Mouse (Mus musculus) gastrocnemius, postnatal 4 days (tissue): ENCODE measurements around the gene Olfr1061. TPM values are rescaled to one million over a fixed set of nuclear protein-coding genes. Genes with fewer than 3 reads are reported as not detected.
"Not testable (repeated sequence)": the region's sequence is repeated elsewhere in the genome, so short reads cannot be mapped to it uniquely, and the experiment has no call there.

Experiments used
- DNase-seq, 2 experiments: peaks; one replicate each; pipeline ENCODE4 v3.0.0; 2021 to 2022; ENCODE audit warnings: low spot score in 2 of 2, mixed read lengths in 2 of 2
- long read RNA-seq, 2 experiments: library from polyadenylated mRNA; stranded (forward); transcript quantifications; one replicate each; pipeline ENCODE4 v2.0.0; 2021
- total RNA-seq, 2 experiments: library from RNA; stranded (reverse); gene quantifications; 2 replicates each; pipeline ENCODE4 v1.2.3; 2021

The Olfr1061 gene
- not detected for total RNA-seq
- long read RNA-seq, experiment 1: 0 reads
- long read RNA-seq, experiment 2: 0 reads

DNA sequence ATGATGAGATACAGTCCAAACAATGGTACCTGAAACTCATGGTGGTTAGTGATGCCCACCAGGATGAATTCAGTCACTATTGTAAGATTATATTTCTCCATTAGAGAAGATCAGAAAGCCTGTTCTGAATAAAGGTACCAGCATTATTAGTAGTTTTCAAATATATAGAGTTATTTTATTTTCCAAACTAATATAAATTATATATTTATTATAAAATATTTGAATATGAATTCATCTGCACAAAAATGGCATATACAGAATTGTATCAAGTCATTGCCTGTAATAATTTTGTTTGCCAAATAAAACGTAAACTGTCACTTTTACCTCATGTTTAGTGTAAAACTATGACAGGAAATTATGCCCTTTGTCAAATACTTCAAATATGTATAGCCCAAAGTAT is at the start of gene Olfr1061:
TSS of gene Olfr1061 (minus strand) at position 101 of the 400 bp plus-strand sequence.
- no peak for DNase-seq

DNA sequence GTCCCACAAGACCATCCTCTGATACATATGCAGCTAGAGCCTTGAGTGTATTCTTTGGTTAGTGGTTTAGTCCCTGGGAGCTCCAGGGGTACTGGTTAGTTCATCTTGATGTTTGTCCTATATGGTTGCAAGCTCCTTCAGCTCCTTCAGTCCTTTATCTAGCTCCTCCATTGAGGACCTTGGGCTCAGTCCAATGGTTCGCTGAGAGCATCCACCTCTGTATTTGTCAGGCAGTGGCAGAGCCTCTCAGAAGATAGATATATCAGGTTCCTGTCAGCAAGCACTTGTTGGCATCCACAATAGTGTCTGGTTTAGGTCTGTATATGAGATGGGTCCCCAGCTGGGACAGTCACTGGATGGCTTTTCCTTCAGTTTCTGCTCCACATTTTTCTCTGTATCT is 46.6 kb upstream of the Olfr1061 start:
- DNase-seq: no peak

DNA sequence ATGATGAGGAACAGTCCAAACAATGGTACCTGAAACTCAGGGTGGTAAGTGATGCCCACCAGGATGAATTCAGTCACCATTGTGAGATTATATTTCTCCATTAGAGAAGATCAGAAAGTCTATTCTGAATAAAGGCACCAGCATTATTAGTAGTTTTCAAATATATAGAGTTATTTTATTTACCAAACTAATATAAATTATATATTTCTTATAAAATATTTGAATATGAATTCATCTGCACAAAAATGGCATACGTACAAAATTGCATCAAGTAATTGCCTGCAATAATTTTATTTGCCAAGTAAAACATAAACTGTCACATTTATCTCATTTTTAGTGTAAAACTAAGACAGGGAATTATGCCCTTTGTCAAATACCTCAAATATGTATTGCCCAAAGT is 42.3 kb upstream of the Olfr1061 start, which contains the start of gene Olfr1066:
TSS of gene Olfr1066 (minus strand) at position 101 of the 400 bp plus-strand sequence.
- DNase-seq: no peak

DNA sequence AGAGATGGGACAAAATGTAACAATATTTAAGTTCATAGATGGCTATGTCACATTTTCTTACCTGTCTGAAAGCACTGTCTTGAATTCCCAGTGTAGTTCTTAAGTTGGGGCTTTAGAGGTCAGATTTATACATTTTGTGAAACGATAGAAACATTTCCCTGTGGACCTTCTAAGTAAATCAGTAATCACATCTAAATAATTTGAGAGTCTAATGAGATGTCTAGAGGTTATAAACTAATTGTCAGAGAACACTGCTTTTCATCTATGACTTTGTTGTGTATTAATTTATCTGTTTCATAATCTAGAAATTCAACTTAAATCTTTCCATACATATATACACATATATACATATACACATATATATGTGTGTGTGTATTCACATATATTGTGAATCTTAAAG is 36.6 kb upstream of the Olfr1061 start, which contains the start of gene Olfr1065:
TSS of gene Olfr1065 (minus strand) at position 101 of the 400 bp plus-strand sequence.
- not testable (repeated sequence) for DNase-seq

DNA sequence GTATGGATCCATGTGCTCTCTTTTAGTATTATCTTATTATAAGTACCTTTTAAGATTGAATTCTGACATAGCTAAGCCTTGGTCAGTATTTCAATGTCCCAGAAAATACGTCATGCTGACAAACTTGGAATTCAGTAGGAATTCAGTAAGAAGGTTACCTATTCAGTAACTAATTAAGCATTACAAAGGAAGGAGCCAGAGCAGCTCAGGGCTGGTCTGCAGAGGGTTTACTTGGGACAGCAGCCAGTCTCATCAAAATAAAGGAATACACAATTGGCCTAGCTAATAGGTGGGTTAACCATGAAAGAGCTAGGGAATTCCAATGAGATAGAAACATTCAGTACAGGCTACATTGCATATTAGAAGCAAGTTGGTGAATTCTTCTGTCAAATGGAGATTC is 28.3 kb upstream of the Olfr1061 start:
- DNase-seq: not testable (repeated sequence)

DNA sequence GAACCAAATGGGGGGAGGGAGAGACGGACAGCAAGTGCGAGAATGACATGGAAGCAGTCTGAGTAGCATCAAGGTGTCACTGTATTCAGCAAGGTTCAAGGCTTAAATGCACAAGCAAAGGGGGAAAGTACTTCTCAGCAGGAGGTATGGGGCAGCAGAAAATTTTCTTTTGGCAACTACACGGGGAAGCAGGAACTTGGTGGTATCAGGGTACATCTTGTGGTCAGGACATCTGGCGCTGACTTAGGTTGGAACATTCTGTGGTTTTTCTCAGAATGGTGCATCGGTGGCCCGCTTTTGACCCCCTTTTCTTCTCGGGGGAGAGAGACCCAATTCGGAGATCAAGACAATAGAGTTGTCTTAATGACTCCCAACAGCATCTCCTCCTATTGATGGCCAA is 14.7 kb upstream of the Olfr1061 start:
- not testable (repeated sequence) for DNase-seq

DNA sequence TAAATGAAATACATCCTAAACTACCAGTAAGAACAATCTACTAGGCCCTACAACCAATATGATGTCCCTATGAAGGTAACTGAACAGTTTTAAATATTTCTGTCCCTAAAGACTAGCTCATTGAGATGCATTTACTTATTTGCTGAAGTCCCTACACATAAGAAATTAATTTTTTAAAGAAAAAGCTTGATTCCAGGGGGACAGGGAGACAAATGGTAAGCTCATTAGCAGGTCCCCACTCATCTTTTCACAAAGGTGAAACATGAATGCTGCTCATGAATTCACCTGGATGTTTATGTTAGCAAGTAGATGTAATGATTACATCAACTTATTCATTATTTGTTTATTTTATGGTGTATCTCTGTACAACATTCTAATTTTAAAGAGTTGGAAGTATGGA is 12.8 kb upstream of the Olfr1061 start, which contains the start of gene Olfr1062:
TSS of gene Olfr1062 (minus strand) at position 101 of the 400 bp plus-strand sequence.
- DNase-seq: not testable (repeated sequence)

DNA sequence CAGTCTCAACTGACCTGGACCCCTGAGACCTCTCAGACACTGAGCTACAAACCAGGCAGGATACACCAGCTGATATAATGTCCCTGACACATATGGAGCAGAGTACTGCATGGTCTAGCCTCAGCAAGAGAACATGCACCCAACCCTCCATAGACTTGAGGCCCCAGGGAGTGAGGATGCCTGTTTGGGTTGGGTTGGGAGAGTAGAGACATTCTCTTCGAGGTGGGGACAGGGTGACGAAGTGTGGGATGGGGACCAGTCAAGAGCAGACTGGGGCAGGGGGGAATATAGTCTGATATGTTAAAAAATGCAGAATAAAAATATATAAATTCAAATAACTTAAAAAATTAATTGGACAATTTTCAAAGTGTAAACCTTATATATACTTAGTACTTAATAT is 18.7 kb downstream of the Olfr1061 start:
- DNase-seq: no peak

DNA sequence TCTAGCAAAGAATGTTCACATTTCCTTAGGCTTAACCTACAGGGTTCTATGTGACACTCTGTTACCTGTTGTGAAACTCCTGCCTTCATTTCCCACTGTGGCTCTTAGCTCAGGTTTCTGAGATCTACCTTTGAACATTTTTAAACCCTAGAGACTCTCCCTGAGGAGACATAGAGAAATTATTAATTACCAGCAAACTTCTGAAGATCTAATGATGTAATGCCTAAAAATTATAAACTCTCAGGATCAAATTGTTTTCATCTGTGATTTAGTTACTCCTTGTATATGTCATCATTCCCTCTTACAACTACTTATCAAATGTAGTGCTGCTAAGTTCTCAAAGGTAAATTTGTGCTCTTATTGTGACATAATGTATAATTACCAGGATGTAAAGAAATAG is 25.4 kb downstream of the Olfr1061 start, which contains the start of gene Olfr1058:
TSS of gene Olfr1058 (minus strand) at position 101 of the 400 bp plus-strand sequence.
- not testable (repeated sequence) for DNase-seq

DNA sequence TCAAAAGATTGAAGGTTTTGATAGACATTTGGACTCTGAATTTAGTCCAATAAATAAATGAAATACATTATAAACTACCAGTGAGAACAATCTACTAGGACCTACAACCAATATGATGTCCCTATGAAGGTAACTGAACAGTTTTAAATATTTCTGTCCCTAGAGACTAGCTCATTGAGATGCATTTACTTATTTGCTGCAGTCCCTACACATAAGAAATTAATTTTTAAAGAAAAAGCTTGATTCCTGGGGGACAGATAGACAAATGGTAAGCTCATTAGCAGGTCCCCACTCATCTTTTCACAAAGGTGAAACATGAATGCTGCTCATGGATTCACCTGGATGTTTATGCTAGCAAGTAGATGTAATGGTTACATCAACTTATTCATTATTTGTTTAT is 35.6 kb downstream of the Olfr1061 start, which contains the start of gene Olfr1057:
TSS of gene Olfr1057 (minus strand) at position 101 of the 400 bp plus-strand sequence.
- no peak for DNase-seq

DNA sequence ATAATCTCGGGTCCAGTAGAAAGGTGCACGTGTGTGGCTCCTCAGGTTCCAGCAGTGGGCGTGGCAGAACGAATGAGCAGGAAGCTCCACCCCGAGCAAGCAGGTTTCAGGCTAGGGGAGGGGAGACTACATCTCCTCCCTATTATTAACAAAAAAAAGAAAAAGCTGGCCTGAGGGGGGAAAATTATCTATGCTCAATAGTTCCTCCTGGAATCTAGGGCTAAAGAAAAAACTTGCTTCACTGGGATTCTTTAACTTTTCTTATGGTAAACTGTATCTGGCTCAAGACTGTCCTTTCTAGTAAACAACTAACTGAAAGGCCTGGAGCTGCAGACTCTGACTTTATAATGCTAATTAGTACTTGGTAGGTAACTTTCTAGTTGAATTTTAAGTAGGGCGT is 47.5 kb downstream of the Olfr1061 start:
- DNase-seq: not testable (repeated sequence)

Other genes with a start within 250 kb of the Olfr1061 start
- gene Olfr1043, start 246.5 kb downstream of the Olfr1061 start, total RNA-seq: not detected
- not detected for gene Olfr1044, start 236.2 kb downstream of the Olfr1061 start, total RNA-seq
- not detected for gene Olfr52, start 228.4 kb downstream of the Olfr1061 start, total RNA-seq
- not detected for gene Olfr1045, start 211.0 kb downstream of the Olfr1061 start, total RNA-seq
- not detected for gene Olfr1046, start 194.7 kb downstream of the Olfr1061 start, total RNA-seq
- not detected for gene Olfr1047, start 182.6 kb downstream of the Olfr1061 start, total RNA-seq
- not detected for gene Olfr1048, start 173.8 kb downstream of the Olfr1061 start, total RNA-seq
- not detected for gene Olfr1049, start 155.7 kb downstream of the Olfr1061 start, total RNA-seq
- not detected for gene Olfr1051, start 135.0 kb downstream of the Olfr1061 start, total RNA-seq
- gene Olfr1052, start 121.6 kb downstream of the Olfr1061 start, total RNA-seq: not detected
- gene Olfr1053, start 98.8 kb downstream of the Olfr1061 start, total RNA-seq: not detected
- gene Olfr1054, start 78.6 kb downstream of the Olfr1061 start, total RNA-seq: not detected
- gene Olfr1055, start 63.8 kb downstream of the Olfr1061 start, total RNA-seq: not detected
- gene Olfr1056, start 51.6 kb downstream of the Olfr1061 start, total RNA-seq: not detected
- gene Olfr1057, start 35.7 kb downstream of the Olfr1061 start, total RNA-seq: not detected
- not detected for gene Olfr1058, start 25.5 kb downstream of the Olfr1061 start, total RNA-seq
- gene Olfr1062, start 12.7 kb upstream of the Olfr1061 start, total RNA-seq: not detected
- not detected for gene Olfr1065, start 36.5 kb upstream of the Olfr1061 start, total RNA-seq
- gene Olfr1066, start 42.2 kb upstream of the Olfr1061 start, total RNA-seq: not detected
- not detected for gene Olfr228, start 73.3 kb upstream of the Olfr1061 start, total RNA-seq
- gene Olfr1076, start 94.4 kb upstream of the Olfr1061 start, total RNA-seq: not detected
- not detected for gene Olfr1079, start 128.4 kb upstream of the Olfr1061 start, total RNA-seq
- not detected for gene Olfr1080, start 144.2 kb upstream of the Olfr1061 start, total RNA-seq
- gene Olfr1082, start 184.9 kb upstream of the Olfr1061 start, total RNA-seq: not detected
- not detected for gene Olfr1084, start 225.7 kb upstream of the Olfr1061 start, total RNA-seq
- gene Olfr1085, start 248.0 kb upstream of the Olfr1061 start, total RNA-seq: not detected